Mouse (Mus musculus): ENCODE data around the gene Akap2.

GRCm38 (mm10) chr4:57720869-57721361 is 3.5 kb downstream of the Akap2 start:
- TF ChIP-seq CTCF (IDR thresholded peaks at IDR 0.05; ENCODE audit: low read depth, low read length) (no peak), TAL1 (conservative IDR thresholded peaks at IDR 0.05; ENCODE audit: low read depth, low read length) (no peak), POLR2AphosphoS5 (IDR thresholded peaks at IDR 0.05; ENCODE audit: insufficient replicate concordance, low read depth, low read length) (no peak), GATA1 (IDR thresholded peaks at IDR 0.05; ENCODE audit: borderline replicate concordance, low read length) (no peak), GATA2 (IDR thresholded peaks at IDR 0.05; ENCODE audit: borderline replicate concordance, low read depth, low read length) (no peak)
